Mouse (Mus musculus) heart, embryonic 16.5 days (tissue): Measurements from ENCODE around the gene Ccdc142. TPM values are rescaled to one million over a fixed set of nuclear protein-coding genes. Genes with fewer than 3 reads are reported as not detected.

Experiments used
- ATAC-seq: fragments of 200-750 bp; cut with Nextera tagmentation; replicated peaks from 2 replicates; pipeline ENCODE4 v1.8.0; 2017; ENCODE audit warnings: moderate number of reproducible peaks; ENCODE audit not compliant: insufficient read depth, low FRiP score; ENCODE audit errors: extremely low read depth
- H3K27ac ChIP-seq: fragments of 300-500 bp; sonication (generic); 2 replicates; pipeline ENCODE4 v1.5.1; 2014; ENCODE audit warnings: mild to moderate bottlenecking, low read length, control low read depth, moderate library complexity
- H3K27me3 ChIP-seq: fragments of 300-500 bp; sonication (generic); 2 replicates; pipeline ENCODE4 v1.6.1; 2014; ENCODE audit warnings: low read length, mixed read lengths; ENCODE audit not compliant: control insufficient read depth, insufficient read depth
- H3K36me3 ChIP-seq: fragments of 300-500 bp; sonication (generic); 2 replicates; pipeline ENCODE4 v1.6.1; 2014; ENCODE audit not compliant: control insufficient read depth, insufficient read depth
- H3K4me1 ChIP-seq: fragments of 300-500 bp; sonication (generic); 2 replicates; pipeline ENCODE4 v1.6.1; 2014; ENCODE audit warnings: low read length, mixed read lengths; ENCODE audit not compliant: control insufficient read depth, insufficient read depth
- H3K4me2 ChIP-seq: fragments of 300-500 bp; sonication (generic); 2 replicates; pipeline ENCODE4 v1.6.1; 2014; ENCODE audit warnings: low read depth, mild to moderate bottlenecking, control low read depth, low read length
- H3K4me3 ChIP-seq: fragments of 300-500 bp; sonication (generic); 2 replicates; pipeline ENCODE4 v1.5.1; 2014; ENCODE audit warnings: mild to moderate bottlenecking, control low read depth, low read length
- H3K9ac ChIP-seq: fragments of 300-500 bp; sonication (generic); 2 replicates; pipeline ENCODE4 v1.6.1; 2014; ENCODE audit warnings: low read length, control low read depth
- H3K9me3 ChIP-seq: fragments of 300-500 bp; sonication (generic); replicated peaks from 2 replicates; pipeline ENCODE4 v1.6.1; 2016; ENCODE audit warnings: low read length; ENCODE audit not compliant: control insufficient read depth
- WGBS: fragments of 180-500 bp; shearing (Covaris S2); extraction: QIAGEN DNeasy Blood & Tissue Kit; methylation state at CpG from one replicate; pipeline ENCODE4 v1.1.7; 2014; 5-methylcytosine and 5-hydroxymethylcytosine counted together
- polyA plus RNA-seq: library from polyadenylated mRNA; unstranded; fragments of >200 nt; fragmentation: Nextera tagmentation; extraction: Ambion mirVana; gene quantifications from 2 replicates; pipeline ENCODE4 v1.2.1, GENCODE M21; 2015

Ccdc142 gene
- polyA plus RNA-seq, 1 experiment from 2014 or later = 2.6 TPM

- Histone ChIP-seq H3K9me3 (no peaks in the 10 kb centered on the region), H3K36me3 (no peaks in the 10 kb centered on the region), H3K4me2 (no peak overlapping the region), H3K9ac (no peak overlapping the region), H3K4me1 (peaks cover 4% of the 10 kb centered on the region), H3K27ac (no peak overlapping the region), H3K4me3 (no peak overlapping the region), H3K27me3 (peaks cover 6% of the 10 kb centered on the region)
- no peak for ATAC-seq
- WGBS = 36% methylated on average over 6 of the region's 6 CpGs
Observed at GRCm38 (mm10) chr6:83095968-83096367, 5.4 kb upstream of the Ccdc142 start.

- Histone ChIP-seq H3K4me3 (no peak overlapping the region), H3K9me3 (no peaks in the 10 kb centered on the region), H3K36me3 (no peaks in the 10 kb centered on the region), H3K9ac (no peak overlapping the region), H3K4me1 (peaks cover 16% of the 10 kb centered on the region), H3K27me3 (peaks cover 6% of the 10 kb centered on the region), H3K4me2 (no peak overlapping the region), H3K27ac (no peak overlapping the region)
- 67% methylated on average over 2 of the region's 2 CpGs for WGBS
- ATAC-seq = no peak
Observed at GRCm38 (mm10) chr6:83098411-83098810, 3.0 kb upstream of the Ccdc142 start.

GRCm38 (mm10) chr6:83101688-83102556, 521 bp downstream of the Ccdc142 start:
- peak; percentile 79 for ATAC-seq
- peaks cover 3% of the 10 kb centered on the region for H3K27me3 ChIP-seq
- no peaks in the 10 kb centered on the region for H3K36me3 ChIP-seq
- peak overlapping the region; percentile 97 for H3K4me2 ChIP-seq
- no peaks in the 10 kb centered on the region for H3K9me3 ChIP-seq
- H3K9ac ChIP-seq = peak overlapping the region; percentile 92
- H3K27ac ChIP-seq = peak overlapping the region; percentile 87
- H3K4me3 ChIP-seq = peak overlapping the region; percentile 81
- WGBS = under 1% methylated on average over 72 of the region's 74 CpGs
- peaks cover 17% of the 10 kb centered on the region for H3K4me1 ChIP-seq

- Histone ChIP-seq H3K4me2 (no peak overlapping the region), H3K27ac (no peak overlapping the region), H3K36me3 (no peaks in the 10 kb centered on the region), H3K4me1 (peaks cover 20% of the 10 kb centered on the region), H3K9ac (peak overlapping the region; percentile 92; the same call in 1 of the 2 replicates), H3K27me3 (peaks cover 3% of the 10 kb centered on the region), H3K9me3 (no peaks in the 10 kb centered on the region), H3K4me3 (no peak overlapping the region)
- 60% methylated on average over 11 of the region's 11 CpGs for WGBS
- no peak for ATAC-seq
Observed at GRCm38 (mm10) chr6:83103130-83103650, 1.8 kb downstream of the Ccdc142 start.

- no peak for ATAC-seq
- 76% methylated on average over 4 of the region's 4 CpGs for WGBS
- no peak overlapping the region for H3K4me3 ChIP-seq
Observed at GRCm38 (mm10) chr6:83104158-83104557, 2.8 kb downstream of the Ccdc142 start.

GRCm38 (mm10) chr6:83107566-83108400, 6.4 kb downstream of the Ccdc142 start:
- H3K4me1 ChIP-seq = peaks cover 25% of the 10 kb centered on the region
- H3K4me2 ChIP-seq = peak overlapping the region; percentile 84
- peak overlapping the region; percentile 96 for H3K4me3 ChIP-seq
- no peaks in the 10 kb centered on the region for H3K9me3 ChIP-seq
- no peak for ATAC-seq
- H3K9ac ChIP-seq = peak overlapping the region; percentile 94
- no peaks in the 10 kb centered on the region for H3K36me3 ChIP-seq
- no peak overlapping the region; the same call in 1 of the 2 replicates for H3K27ac ChIP-seq
- no peaks in the 10 kb centered on the region for H3K27me3 ChIP-seq
- 35% methylated on average over 13 of the region's 13 CpGs for WGBS

More at GRCm38 (mm10) chr6:83104158-83104557, 2.8 kb downstream of the Ccdc142 start:
- Histone ChIP-seq H3K4me2 (no peak overlapping the region), H3K36me3 (no peaks in the 10 kb centered on the region), H3K9ac (no peak overlapping the region), H3K4me1 (peaks cover 23% of the 10 kb centered on the region), H3K27me3 (no peaks in the 10 kb centered on the region), H3K27ac (no peak overlapping the region), H3K9me3 (no peaks in the 10 kb centered on the region)

GRCm38 (mm10) chr6:83108762-83109668, 7.6 kb downstream of the Ccdc142 start, which contains the start of gene Mrpl53:
Mrpl53 (plus strand) TSS chr6:83109040.
- H3K27me3 ChIP-seq = no peaks in the 10 kb centered on the region
- no peaks in the 10 kb centered on the region for H3K9me3 ChIP-seq
- peak within 1 kb of the TSS; percentile 88 for H3K27ac ChIP-seq
- no peaks in the 10 kb centered on the region for H3K36me3 ChIP-seq
- H3K9ac ChIP-seq = peak within 1 kb of the TSS; percentile 94
- H3K4me2 ChIP-seq = peak within 1 kb of the TSS; percentile 84
- peak within 1 kb of the TSS; percentile 96 for H3K4me3 ChIP-seq
- H3K4me1 ChIP-seq = peaks cover 18% of the 10 kb centered on the region
- peak; percentile 84 for ATAC-seq
- WGBS = under 1% methylated on average over 76 of the region's 76 CpGs

- Histone ChIP-seq H3K36me3 (no peaks in the 10 kb centered on the region), H3K4me3 (no peak overlapping the region), H3K9me3 (no peaks in the 10 kb centered on the region), H3K9ac (0 out of 2 replicates have a peak overlapping the region, but pooled peaks have one; percentile 11), H3K27me3 (no peaks in the 10 kb centered on the region), H3K27ac (peak overlapping the region; percentile 53), H3K4me2 (no peak overlapping the region), H3K4me1 (peaks cover 33% of the 10 kb centered on the region)
- no peak for ATAC-seq
- WGBS = 67% methylated on average over 4 of the region's 4 CpGs
Observed at GRCm38 (mm10) chr6:83111510-83112136, 10.2 kb downstream of the Ccdc142 start.
